In the genomic region with DNA sequence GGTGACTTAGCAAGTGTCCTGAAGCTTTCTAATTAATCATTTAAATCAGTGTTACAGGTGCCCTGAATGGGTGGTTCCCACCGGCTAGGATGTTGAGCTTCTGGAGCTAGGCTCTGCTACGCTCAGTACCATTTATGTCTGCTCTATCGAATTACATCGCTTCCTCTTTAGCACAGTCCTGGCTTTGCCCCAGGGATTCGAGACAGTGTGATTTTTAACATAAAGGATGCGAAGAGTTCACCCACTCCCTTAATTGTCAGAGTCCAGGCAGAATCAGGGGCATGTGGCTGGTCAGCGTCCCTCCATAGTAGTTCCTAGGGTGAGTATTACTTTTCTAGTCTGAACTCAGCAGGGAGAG, we compare ENCODE assay signal across 9 mouse cellular contexts. TPM values are rescaled to one million over a fixed set of nuclear protein-coding genes. Genes with fewer than 3 reads are reported as not detected.
DNase-seq lines count a peak whose midpoint lies in the region; ATAC-seq lines count a peak whose summit lies in the region.
"Had no signal": no experiment of that assay in that cellular context is flagged by ENCODE, and none has a peak within 500 bp of the region (broad histone marks: within the 10 kb centered on the region; RNA-seq: fewer than 3 reads in every experiment).

No protein-coding gene starts in this region.

- peak overlapping the region; percentile 68 for H3K4me2 ChIP-seq in heart, embryonic 13.5 days
- H3K4me2 ChIP-seq in hindbrain, embryonic 13.5 days: peak overlapping the region; percentile 44
- H3K4me2 ChIP-seq in midbrain, embryonic 11.5 days: no peak overlapping the region; the same call in 1 of the 2 replicates

- no peaks in the 10 kb centered on the region for H3K36me3 ChIP-seq in heart, embryonic 13.5 days
- H3K36me3 ChIP-seq in hindbrain, embryonic 13.5 days: no peaks in the 10 kb centered on the region
- H3K36me3 ChIP-seq in midbrain, embryonic 11.5 days (ENCODE audit: control insufficient read depth, insufficient read depth, low read length): no peaks in the 10 kb centered on the region

- peak overlapping the region; percentile 53 for H3K9ac ChIP-seq in heart, embryonic 13.5 days
- H3K9ac ChIP-seq in hindbrain, embryonic 13.5 days: peak overlapping the region; percentile 55
- no peak overlapping the region for H3K9ac ChIP-seq in midbrain, embryonic 11.5 days (ENCODE audit: low read length)

- peaks cover 19% of the 10 kb centered on the region for H3K4me1 ChIP-seq in heart, embryonic 13.5 days
- H3K4me1 ChIP-seq in hindbrain, embryonic 13.5 days (replicated peaks): peaks cover 27% of the 10 kb centered on the region
- peaks cover 3% of the 10 kb centered on the region; the same call in 1 of the 2 replicates for H3K4me1 ChIP-seq in midbrain, embryonic 11.5 days (ENCODE audit: control insufficient read depth, insufficient read depth, low read length)

- no peaks in the 10 kb centered on the region for H3K9me3 ChIP-seq in heart, embryonic 13.5 days
- no peaks in the 10 kb centered on the region for H3K9me3 ChIP-seq in hindbrain, embryonic 13.5 days
- no peaks in the 10 kb centered on the region for H3K9me3 ChIP-seq in midbrain, embryonic 11.5 days (ENCODE audit: control insufficient read depth, low read length)

- ATAC-seq in heart, embryonic 13.5 days (ENCODE audit: extremely low read depth, insufficient number of reproducible peaks, low FRiP score, low TSS enrichment): no peak
- ATAC-seq in hindbrain, embryonic 13.5 days (ENCODE audit: low FRiP score): no peak; the same call in 1 of the 2 replicates
- no peak for ATAC-seq in midbrain, embryonic 11.5 days (ENCODE audit: low FRiP score)

- DNase-seq in heart, postnatal 4 days: no peak
- DNase-seq in MN1 (ENCODE audit: low spot score): peak; percentile 57
- DNase-seq in midbrain, embryonic 11.5 days (ENCODE audit: low spot score, missing footprints): peak; percentile 78
- DNase-seq in cerebellum, postnatal 14 days: no peak
- DNase-seq in cerebellum, adult 9-10 months: no peak
- no peak for DNase-seq in retina, postnatal 1 day

- H3K27ac ChIP-seq in heart, embryonic 13.5 days (replicated peaks): no peak overlapping the region
- peak overlapping the region; percentile 85 for H3K27ac ChIP-seq in hindbrain, embryonic 13.5 days
- H3K27ac ChIP-seq in midbrain, embryonic 11.5 days (ENCODE audit: low read depth, low read length): no peak overlapping the region

- peaks cover 9% of the 10 kb centered on the region; the same call in 1 of the 2 replicates for H3K27me3 ChIP-seq in heart, embryonic 13.5 days (replicated peaks)
- peaks cover 4% of the 10 kb centered on the region for H3K27me3 ChIP-seq in hindbrain, embryonic 13.5 days
- peaks cover 3% of the 10 kb centered on the region for H3K27me3 ChIP-seq in midbrain, embryonic 11.5 days (ENCODE audit: control insufficient read depth, insufficient read depth, low read length)

- H3K4me3 ChIP-seq in heart, embryonic 13.5 days: peak overlapping the region; percentile 35
- peak overlapping the region; percentile 10; the same call in 1 of the 2 replicates for H3K4me3 ChIP-seq in hindbrain, embryonic 13.5 days
- H3K4me3 ChIP-seq in midbrain, embryonic 11.5 days (ENCODE audit: low read depth, low read length): no peak overlapping the region
- H3K4me3 ChIP-seq: left cerebral cortex, adult 2 months had no signal

- 24% methylated on average over 7 of the region's 7 CpGs for WGBS in heart, embryonic 13.5 days
- WGBS in hindbrain, embryonic 13.5 days: 14% methylated on average over 7 of the region's 7 CpGs
- WGBS in midbrain, embryonic 11.5 days: 25% methylated on average over 7 of the region's 7 CpGs

RNA-seq across cellular contexts. Expression of a gene that starts 29.2 kb away (rescaled TPM):
- 75.6 and 77.5 TPM in 2 replicates for polyA plus RNA-seq in heart, embryonic 13.5 days (2015; fragmentation: Nextera tagmentation; extraction: Ambion mirVana)
- total RNA-seq in heart, postnatal 4 days (2021): 100 to 1,000 TPM; 102 to 110 TPM
- 157 TPM in 2 replicates for polyA plus RNA-seq in hindbrain, embryonic 13.5 days (2015; fragmentation: Nextera tagmentation; extraction: Ambion mirVana)
- 189 and 190 TPM in 2 replicates for polyA plus RNA-seq in midbrain, embryonic 11.5 days (2014; fragmentation: Nextera tagmentation; extraction: Ambion mirVana)

RNA-seq across cellular contexts. Expression of a gene that starts 39.7 kb away (rescaled TPM):
- polyA plus RNA-seq in heart, embryonic 13.5 days (2015; fragmentation: Nextera tagmentation; extraction: Ambion mirVana): 326 and 374 TPM in 2 replicates
- 100 to 1,000 TPM; 293 to 301 TPM for total RNA-seq in heart, postnatal 4 days (2021)
- polyA plus RNA-seq in hindbrain, embryonic 13.5 days (2015; fragmentation: Nextera tagmentation; extraction: Ambion mirVana): 292 and 306 TPM in 2 replicates
- polyA plus RNA-seq in midbrain, embryonic 11.5 days (2014; fragmentation: Nextera tagmentation; extraction: Ambion mirVana): 368 TPM in 2 replicates

Comparison
In these comparisons a context has a peak if more than half of its experiments do, and no peak if none do; other contexts are left out.
1. DNase-seq: peak in MN1 (single experiment) and midbrain, embryonic 11.5 days (single experiment); none in heart, postnatal 4 days (single experiment), cerebellum, postnatal 14 days (0 of 2), cerebellum, adult 9-10 months (single experiment) and retina, postnatal 1 day (single experiment).